ENCODE assay signal across 18 mouse cellular contexts in genomic region chr16:42677211-42677610, GRCm38 (mm10).
DNase-seq lines count a peak whose midpoint lies in the region; ATAC-seq and TF ChIP-seq lines count a peak whose summit lies in the region.
"Had no signal": no experiment of that assay in that cellular context is flagged by ENCODE, and none has a peak within 500 bp of the region (broad histone marks: within the 10 kb centered on the region; RNA-seq: fewer than 3 reads in every experiment).

No protein-coding gene starts in this region.

- no peak overlapping the region for H3ac ChIP-seq in myocyte (ENCODE audit: control insufficient read depth, insufficient read length)

- peak overlapping the region; percentile 64; the same call in 1 of the 2 replicates for H3K27ac ChIP-seq in liver, postnatal 0 days (ENCODE audit: low read depth)
- 0 out of 2 replicates have a peak overlapping the region, but pooled peaks have one; percentile 23 for H3K27ac ChIP-seq in embryonic facial prominence, embryonic 12.5 days
- H3K27ac ChIP-seq: hindbrain, embryonic 12.5 days; neural tube, embryonic 12.5 days had no signal

- 43% methylated on average over 5 of the region's 5 CpGs for WGBS in liver, postnatal 0 days (ENCODE audit: insufficient replicate concordance)
- 74% methylated on average over 5 of the region's 5 CpGs for WGBS in embryonic facial prominence, embryonic 12.5 days

- TF ChIP-seq CTCF in liver, postnatal 0 days (IDR thresholded peaks at IDR 0.05; ENCODE audit: low read depth), result no peak

- no peaks in the 10 kb centered on the region for H3K36me3 ChIP-seq in liver, postnatal 0 days (replicated peaks; ENCODE audit: insufficient read depth, low read length)
- H3K36me3 ChIP-seq in embryonic facial prominence, embryonic 12.5 days, result no peaks in the 10 kb centered on the region
- H3K36me3 ChIP-seq in myocyte (ENCODE audit: control insufficient read depth, insufficient read depth), result no peaks in the 10 kb centered on the region
- H3K36me3 ChIP-seq: hindbrain, embryonic 12.5 days; neural tube, embryonic 12.5 days had no signal

- H3K79me2 ChIP-seq in myocyte (ENCODE audit: control insufficient read depth, insufficient read depth), result no peaks in the 10 kb centered on the region

- intact Hi-C loops in heart, postnatal 36 days (cut with DNase I), result loop anchor here (2.0 kb wide), 1 partner anchor 106 kb away; no protein-coding TSS in a partner anchor

- peak; percentile 25; the same call in 1 of the 2 replicates for ATAC-seq in liver, postnatal 0 days
- ATAC-seq in embryonic facial prominence, embryonic 12.5 days (ENCODE audit: insufficient number of reproducible peaks, insufficient read depth, low FRiP score, low TSS enrichment), result no peak
- no peak for ATAC-seq in CD4-positive, CD25-positive, alpha-beta regulatory T cell, adult 4 months
- ATAC-seq: activated CD4-positive, CD25-positive, alpha-beta regulatory T cell, adult 4 months had no signal

- DNase-seq in heart, adult 11 months, result peak; percentile 70
- DNase-seq in heart, postnatal 36 days, result no peak
- no peak for DNase-seq in liver, postnatal 0 days
- no peak for DNase-seq in liver
- no peak for DNase-seq in urinary bladder, postnatal 25 days (ENCODE audit: low spot score)
- DNase-seq: B cell, adult 2 months; cerebellum, adult 9-11 months; kidney, adult 18-20 months; left cerebral cortex, postnatal 4 days; midbrain, embryonic 14.5 days; retina, postnatal 1 day; thymus, adult 18-20 months had no signal

- H3K4me1 ChIP-seq in liver, postnatal 0 days (ENCODE audit: insufficient read depth), result no peaks in the 10 kb centered on the region
- no peaks in the 10 kb centered on the region for H3K4me1 ChIP-seq in embryonic facial prominence, embryonic 12.5 days
- H3K4me1 ChIP-seq: hindbrain, embryonic 12.5 days; neural tube, embryonic 12.5 days had no signal

- H3K4me2 ChIP-seq in liver, postnatal 0 days (ENCODE audit: low read depth, low read length), result no peak overlapping the region
- H3K4me2 ChIP-seq in embryonic facial prominence, embryonic 12.5 days (replicated peaks), result no peak overlapping the region
- H3K4me2 ChIP-seq in myocyte (ENCODE audit: low read depth), result peak overlapping the region; percentile 78
- H3K4me2 ChIP-seq: hindbrain, embryonic 12.5 days; neural tube, embryonic 12.5 days had no signal

- TF ChIP-seq POLR2A in myocyte (IDR thresholded peaks at IDR 0.05; ENCODE audit: insufficient read length, low read depth), result no peak

- no peaks in the 10 kb centered on the region for H3K9me3 ChIP-seq in liver, postnatal 0 days (ENCODE audit: low read length)
- no peaks in the 10 kb centered on the region for H3K9me3 ChIP-seq in embryonic facial prominence, embryonic 12.5 days
- H3K9me3 ChIP-seq: hindbrain, embryonic 12.5 days; neural tube, embryonic 12.5 days had no signal

- H3K27me3 ChIP-seq in liver, postnatal 0 days (ENCODE audit: insufficient read depth, low read length), result no peaks in the 10 kb centered on the region
- H3K27me3 ChIP-seq in embryonic facial prominence, embryonic 12.5 days, result no peaks in the 10 kb centered on the region
- H3K27me3 ChIP-seq in myocyte (ENCODE audit: control insufficient read depth, insufficient read depth, insufficient read length), result no peaks in the 10 kb centered on the region
- H3K27me3 ChIP-seq: hindbrain, embryonic 12.5 days; neural tube, embryonic 12.5 days had no signal

- no peak for TF ChIP-seq EP300 in liver, postnatal 0 days (IDR thresholded peaks at IDR 0.05; ENCODE audit: low read depth)

- no peak overlapping the region for H3K9ac ChIP-seq in liver, postnatal 0 days (replicated peaks)
- no peak overlapping the region for H3K9ac ChIP-seq in embryonic facial prominence, embryonic 12.5 days
- H3K9ac ChIP-seq: hindbrain, embryonic 12.5 days; neural tube, embryonic 12.5 days had no signal

- no peak overlapping the region for H3K4me3 ChIP-seq in liver, postnatal 0 days (ENCODE audit: low read depth, low read length)
- no peak overlapping the region for H3K4me3 ChIP-seq in embryonic facial prominence, embryonic 12.5 days
- no peak overlapping the region for H3K4me3 ChIP-seq in myocyte
- H3K4me3 ChIP-seq: hindbrain, embryonic 12.5 days; neural tube, embryonic 12.5 days had no signal

TF ChIP-seq in myocyte, 11 proteins besides CTCF, POLR2A, EP300 and RAD21:
- TF ChIP-seq TCF12 (IDR thresholded peaks at IDR 0.05; ENCODE audit: insufficient read depth, poor library complexity, severe bottlenecking), result peak; percentile 13
- TF ChIP-seq REST (IDR thresholded peaks at IDR 0.05; ENCODE audit: insufficient read depth, insufficient read length), result no peak
- TF ChIP-seq MYOD1 (IDR thresholded peaks at IDR 0.05; ENCODE audit: control insufficient read depth in 1 of 3, insufficient read length in 2 of 3, low read depth in 2 of 3), result peak; percentile 57 to 63 (median 58)
